Mouse (Mus musculus): Measurements from ENCODE around the gene Sprr1b. TPM values are rescaled to one million over a fixed set of nuclear protein-coding genes. Genes with fewer than 3 reads are reported as not detected.
"Not testable (repeated sequence)": the region's sequence is repeated elsewhere in the genome, so short reads cannot be mapped to it uniquely, and the experiment has no call there.

Sprr1b gene
- not detected in 2 replicates for total RNA-seq (2015; ENCODE audit: low replicate concordance)
- total RNA-seq (2017; ENCODE audit: low replicate concordance), result not detected in 2 replicates

DNA sequence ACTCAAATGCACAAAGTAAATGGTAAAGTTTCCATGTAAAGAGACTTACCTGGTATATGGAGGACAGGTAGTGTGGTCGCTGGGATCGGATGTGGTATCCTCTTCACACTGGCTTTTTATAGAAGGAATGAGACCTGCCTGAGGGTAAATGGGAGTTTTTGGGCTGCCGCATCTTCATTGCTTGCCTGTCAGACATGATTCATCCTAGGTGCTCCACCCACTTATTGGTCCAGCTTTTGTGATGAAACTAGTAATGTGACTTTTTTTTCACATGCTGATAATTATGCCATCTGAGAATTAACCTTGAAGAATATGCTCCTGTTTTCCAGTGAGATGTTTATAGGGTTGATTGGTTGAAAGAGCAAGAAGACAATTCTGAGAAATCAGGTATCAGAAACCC, at the start of gene Sprr1b:
Gene Sprr1b (minus strand): TSS at position 101 of the 400 bp plus-strand sequence.
- no peak for ATAC-seq (replicated peaks; ENCODE audit: low FRiP score, poor library complexity, severe bottlenecking)

DNA sequence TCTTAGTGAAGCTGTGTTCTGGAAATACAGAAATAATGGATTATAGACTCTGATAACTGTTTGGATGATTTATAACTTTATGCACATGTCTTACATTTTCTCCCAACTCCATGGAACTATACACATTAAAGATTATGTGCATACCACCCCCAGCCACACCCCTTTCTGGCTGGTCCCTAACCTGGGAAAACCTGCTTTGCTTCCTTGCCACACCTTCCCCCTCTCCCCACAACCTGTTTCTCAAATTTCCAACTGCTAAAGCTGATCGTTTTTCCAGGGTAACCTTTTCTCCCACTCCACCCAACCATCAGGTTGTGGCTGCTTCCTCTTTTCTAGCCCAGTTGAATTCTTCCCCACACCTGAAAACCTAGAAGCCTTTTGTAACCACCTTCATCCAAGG, 47.7 kb upstream of the Sprr1b start:
- no peak for ATAC-seq (replicated peaks; ENCODE audit: low FRiP score, poor library complexity, severe bottlenecking)

DNA sequence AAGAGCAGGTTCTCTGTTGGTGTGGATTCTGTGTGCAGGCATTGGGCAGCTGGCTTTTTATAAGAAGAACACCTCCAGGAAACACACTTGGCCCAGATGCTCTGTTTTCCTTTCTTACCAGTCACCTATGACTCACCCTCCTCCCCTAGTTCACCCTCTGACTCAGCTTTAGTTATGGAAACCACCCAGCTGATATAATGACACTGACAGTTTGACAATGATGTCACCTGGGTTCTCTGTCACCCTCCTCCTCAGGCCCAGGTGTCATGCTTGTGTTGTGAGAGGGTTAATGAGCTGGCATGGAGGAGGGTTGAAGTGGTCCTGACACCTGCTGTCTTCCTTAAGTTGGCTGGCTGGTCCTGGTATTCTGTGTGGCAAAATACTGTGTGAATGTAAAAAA, 47.3 kb upstream of the Sprr1b start, which contains the start of gene Sprr1a:
Gene Sprr1a (minus strand): TSS at position 33 of the 400 bp plus-strand sequence.
- ATAC-seq (replicated peaks; ENCODE audit: low FRiP score, poor library complexity, severe bottlenecking), result no peak

DNA sequence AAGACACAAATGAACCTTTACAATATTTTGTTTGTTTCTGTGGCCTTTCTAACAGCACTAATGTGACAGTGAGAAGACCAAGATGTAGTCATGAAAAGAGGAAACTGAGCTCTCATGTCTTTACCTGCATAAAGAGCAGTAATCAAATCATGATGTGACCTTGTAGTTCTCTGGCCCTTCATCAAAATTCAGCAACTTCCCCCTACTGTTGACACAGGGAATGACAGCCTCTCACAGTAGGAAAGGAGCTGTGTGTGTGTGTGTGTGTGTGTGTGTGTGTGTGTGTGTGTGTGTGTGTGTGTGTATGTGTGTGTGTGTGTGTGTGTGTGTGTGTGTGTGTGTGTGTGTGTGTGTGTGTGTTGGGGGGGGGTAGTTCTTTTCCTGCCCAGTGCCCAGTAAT, 42.7 kb upstream of the Sprr1b start:
- not testable (repeated sequence) for ATAC-seq (replicated peaks; ENCODE audit: low FRiP score, poor library complexity, severe bottlenecking)

DNA sequence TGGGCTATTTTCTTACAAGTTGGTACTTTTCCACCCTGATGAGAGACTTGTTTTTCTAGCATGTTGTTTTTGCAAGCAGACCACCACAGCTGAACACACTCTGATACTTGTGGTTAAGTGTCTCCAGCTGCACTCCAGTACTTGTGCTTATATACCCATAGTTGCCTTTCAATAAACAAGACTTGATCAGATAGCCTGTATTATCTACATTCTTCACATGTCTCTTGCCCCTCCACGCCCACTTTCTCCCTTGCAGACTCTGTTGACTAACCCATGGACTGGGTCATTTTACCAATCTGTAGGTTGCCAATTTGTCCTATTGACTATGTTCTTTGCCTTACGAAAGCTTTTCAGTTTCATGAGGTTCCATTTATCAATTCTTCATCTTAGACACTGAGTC, 31.5 kb upstream of the Sprr1b start:
- no peak for ATAC-seq (replicated peaks; ENCODE audit: low FRiP score, poor library complexity, severe bottlenecking)

DNA sequence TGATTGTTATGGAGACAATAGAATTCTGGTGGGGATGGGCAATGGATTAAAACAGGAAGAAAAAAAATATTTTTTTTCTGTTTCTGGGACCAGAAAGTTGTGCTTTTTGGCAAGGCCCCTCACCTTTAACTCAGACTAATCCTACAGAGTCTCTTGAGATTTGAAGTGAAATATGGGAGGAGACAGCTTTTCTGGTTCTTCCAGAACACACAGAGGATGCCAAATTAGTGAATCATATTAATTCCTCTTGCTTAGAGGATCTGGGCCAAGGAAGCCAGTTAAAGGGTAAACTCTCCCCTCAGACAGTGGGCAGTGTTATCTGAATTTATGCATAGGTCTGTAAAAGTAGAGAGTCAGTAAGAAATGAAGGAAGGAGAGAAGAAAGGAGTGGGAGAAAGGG, 28.8 kb upstream of the Sprr1b start:
- no peak for ATAC-seq (replicated peaks; ENCODE audit: low FRiP score, poor library complexity, severe bottlenecking)

DNA sequence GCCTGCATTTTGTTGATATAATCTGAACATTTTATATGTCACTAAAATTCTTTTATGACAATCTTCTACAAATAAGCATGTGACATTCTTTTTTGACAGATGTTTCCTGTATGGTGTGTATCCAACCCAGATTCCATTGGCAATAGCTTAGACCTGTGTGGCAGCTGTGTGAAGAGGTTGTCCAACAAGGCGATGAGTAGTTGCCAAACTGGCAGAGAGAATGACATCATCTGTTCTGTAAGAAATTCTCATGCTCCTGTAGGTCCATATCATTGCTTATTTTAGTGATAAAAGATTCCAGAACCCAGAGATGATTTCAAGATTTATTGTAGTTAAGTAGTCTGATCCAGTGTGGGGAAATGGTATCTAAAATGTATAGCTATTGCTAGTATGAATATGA, 28.0 kb upstream of the Sprr1b start:
- ATAC-seq (replicated peaks; ENCODE audit: low FRiP score, poor library complexity, severe bottlenecking), result no peak

DNA sequence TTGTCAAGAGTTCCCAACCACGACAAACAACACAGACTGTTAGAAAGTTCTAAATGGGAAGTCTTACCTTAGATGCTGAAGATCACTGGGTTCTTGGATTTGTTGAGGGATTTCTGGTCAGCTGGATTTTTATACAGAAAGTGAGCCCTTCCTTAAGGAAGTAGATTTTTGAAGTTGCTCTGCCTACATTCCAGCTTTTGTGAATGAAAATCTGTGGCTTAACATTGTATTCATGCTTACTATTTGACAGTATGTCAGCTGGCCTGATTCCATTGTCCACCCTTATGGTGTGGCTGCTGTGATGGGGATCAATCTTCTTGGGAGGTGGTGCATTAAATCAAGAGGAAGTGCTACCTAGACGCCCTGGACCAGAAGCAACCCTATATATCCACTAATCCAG, 20.0 kb upstream of the Sprr1b start, which contains the start of gene Sprr3:
Gene Sprr3 (minus strand): TSS at position 101 of the 400 bp plus-strand sequence.
- ATAC-seq (replicated peaks; ENCODE audit: low FRiP score, poor library complexity, severe bottlenecking), result no peak

DNA sequence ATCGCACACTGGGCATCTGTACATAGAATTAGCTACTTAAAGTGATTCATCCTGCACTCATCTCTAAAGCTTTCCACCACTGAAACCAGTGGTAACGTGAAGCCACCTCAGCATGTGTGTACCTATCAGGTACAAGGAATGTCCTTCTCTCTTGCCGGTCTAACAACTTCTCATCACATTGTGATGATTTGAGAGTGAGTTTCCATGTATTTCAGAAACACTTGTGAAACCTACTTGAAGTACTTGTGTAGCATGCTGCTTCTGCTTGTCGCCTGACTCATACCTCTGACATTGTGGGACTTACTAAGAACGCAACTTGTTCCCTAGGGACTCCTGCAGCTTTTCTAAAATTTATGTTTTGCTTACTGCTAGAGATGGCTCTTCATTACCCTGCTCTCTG, 16.6 kb upstream of the Sprr1b start:
- ATAC-seq (replicated peaks; ENCODE audit: low FRiP score, poor library complexity, severe bottlenecking), result no peak

DNA sequence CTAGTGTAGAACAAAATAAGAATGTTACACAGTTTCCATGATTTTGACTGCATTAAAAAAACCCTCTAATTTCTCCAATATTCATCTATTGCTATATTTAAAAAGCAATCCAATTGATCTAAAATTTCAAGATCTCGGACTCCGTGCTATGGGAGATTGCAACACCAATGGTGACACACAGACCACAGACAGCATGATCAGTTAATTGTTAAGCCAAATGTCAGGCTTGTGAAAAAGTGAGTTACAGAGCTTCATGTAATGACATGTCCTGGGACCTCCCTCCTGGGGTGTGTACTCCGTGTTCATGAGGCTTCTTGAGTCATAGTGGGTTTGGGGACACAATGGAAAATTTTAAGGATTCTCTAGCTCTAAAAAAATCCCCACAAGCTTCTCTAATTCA, 1.6 kb upstream of the Sprr1b start:
- no peak for ATAC-seq (replicated peaks; ENCODE audit: low FRiP score, poor library complexity, severe bottlenecking)

DNA sequence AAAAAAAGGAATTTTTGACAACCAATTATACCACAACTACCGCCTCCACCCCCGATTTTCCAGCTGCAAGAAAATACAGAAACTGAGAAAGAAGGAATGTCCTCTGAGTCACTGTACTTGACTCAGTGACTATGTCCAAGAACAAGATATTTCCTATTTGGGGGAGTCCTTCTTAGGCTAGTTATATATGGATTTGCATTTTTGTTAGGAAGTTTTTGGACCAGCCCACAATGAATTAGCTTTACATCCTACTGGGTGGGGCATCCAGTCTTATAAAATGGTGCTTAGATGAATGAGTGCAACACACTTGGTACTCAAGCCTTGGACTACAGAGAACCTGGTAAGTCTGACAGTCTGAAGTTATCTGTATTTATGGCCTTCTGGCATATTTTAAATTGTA, 6.3 kb downstream of the Sprr1b start, which contains the start of gene Sprr2k:
Gene Sprr2k (plus strand): TSS at position 301 of the 400 bp plus-strand sequence.
- no peak for ATAC-seq (replicated peaks; ENCODE audit: low FRiP score, poor library complexity, severe bottlenecking)

DNA sequence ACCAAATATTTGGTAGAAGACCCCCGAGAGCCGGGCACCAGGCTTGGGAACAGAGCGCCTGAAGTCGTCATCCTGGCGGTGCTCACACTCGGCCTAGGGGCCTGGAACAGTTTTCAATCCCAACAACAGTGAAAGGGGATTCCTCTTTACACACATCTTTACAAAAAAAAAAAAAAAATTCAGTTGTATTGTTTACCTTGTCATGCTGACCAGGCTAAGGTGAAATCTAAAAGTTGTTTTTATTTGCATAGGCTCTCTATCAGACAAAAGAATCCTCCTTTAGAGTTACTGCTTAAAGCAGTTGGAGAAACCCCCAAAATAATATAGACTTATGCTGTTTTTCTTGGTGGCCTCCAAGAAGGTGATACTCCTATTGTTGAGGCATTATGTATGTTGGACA, 9.3 kb downstream of the Sprr1b start, which contains the start of gene Gm9774:
Gene Gm9774 (minus strand): TSS at position 101 of the 400 bp plus-strand sequence.
- no peak for ATAC-seq (replicated peaks; ENCODE audit: low FRiP score, poor library complexity, severe bottlenecking)

DNA sequence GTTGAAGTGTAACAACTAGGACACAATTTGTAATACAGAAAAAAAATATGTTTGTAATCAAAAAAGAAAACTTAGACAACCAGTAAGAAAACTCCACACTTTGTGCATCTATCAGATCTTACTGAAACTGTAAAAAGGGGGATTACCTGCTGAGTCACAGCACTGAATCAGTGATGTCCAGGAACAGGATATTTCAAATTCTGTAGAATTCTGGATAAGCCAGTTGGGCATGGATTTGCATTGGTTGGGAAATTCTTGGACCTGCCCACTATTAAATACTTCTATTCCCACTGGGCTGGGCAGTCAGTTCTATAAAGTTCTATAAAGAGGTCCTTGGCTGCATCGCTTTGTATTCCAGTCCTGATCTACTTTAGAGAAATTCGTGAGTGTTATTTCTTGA, 20.8 kb downstream of the Sprr1b start, which contains the start of gene Sprr2j-ps:
Gene Sprr2j-ps (plus strand): TSS at position 301 of the 400 bp plus-strand sequence.
- ATAC-seq (replicated peaks; ENCODE audit: low FRiP score, poor library complexity, severe bottlenecking), result no peak

DNA sequence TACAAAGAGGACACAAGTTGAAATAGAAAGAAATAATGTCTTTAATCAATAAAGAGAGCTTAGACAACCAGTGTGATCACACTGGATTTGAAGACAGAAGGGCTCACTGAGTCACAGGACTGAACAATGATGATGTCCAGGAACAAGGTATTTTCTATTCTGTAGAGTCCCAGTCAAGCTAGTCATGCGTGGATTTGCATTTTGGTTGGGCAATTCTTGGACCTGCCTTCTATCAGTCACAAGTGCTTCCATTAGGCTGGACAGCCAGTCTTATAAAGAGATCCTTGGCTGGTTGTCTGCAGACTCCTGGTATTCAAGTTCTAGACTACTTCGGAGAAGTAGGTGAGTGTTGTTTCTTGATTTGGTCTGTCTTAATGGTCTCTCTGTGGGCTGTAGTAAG, 30.9 kb downstream of the Sprr1b start, which contains the start of gene Sprr2i:
Gene Sprr2i (plus strand): TSS at position 301 of the 400 bp plus-strand sequence.
- no peak for ATAC-seq (replicated peaks; ENCODE audit: low FRiP score, poor library complexity, severe bottlenecking)

DNA sequence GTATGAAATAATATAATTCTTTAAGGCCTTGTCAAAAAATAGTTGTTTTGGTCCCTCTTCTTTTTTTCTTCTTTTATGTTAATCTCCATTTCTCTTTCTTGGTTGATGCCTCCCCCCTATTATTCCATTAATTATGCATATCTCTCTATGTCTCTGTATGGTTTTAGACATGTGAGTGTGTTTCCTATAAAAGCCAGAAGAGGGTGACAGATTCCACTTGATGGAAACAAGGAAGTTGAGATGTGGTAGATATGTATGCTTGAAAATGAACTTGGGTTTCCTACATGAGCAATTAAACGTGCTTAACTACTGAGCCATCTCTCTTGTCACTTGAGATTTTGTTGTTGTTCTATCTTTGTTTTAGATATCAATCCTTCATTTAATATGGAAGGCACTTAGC, 44.3 kb downstream of the Sprr1b start:
- no peak for ATAC-seq (replicated peaks; ENCODE audit: low FRiP score, poor library complexity, severe bottlenecking)

Other genes starting within 250 kb of the Sprr1b start
- not detected in 2 replicates for gene Sprr2a1, start 223.0 kb downstream of the Sprr1b start, total RNA-seq (2015; ENCODE audit: low replicate concordance)
- gene Sprr2a1, start 223.0 kb downstream of the Sprr1b start, total RNA-seq (2017; ENCODE audit: low replicate concordance), result not detected in 2 replicates
- 0.58 TPM in 1 of 2 replicates, not detected in the other for gene Sprr2a2, start 222.9 kb downstream of the Sprr1b start, total RNA-seq (2015; ENCODE audit: low replicate concordance)
- 0.56 and 0.85 TPM in 2 replicates for gene Sprr2a2, start 222.9 kb downstream of the Sprr1b start, total RNA-seq (2017; ENCODE audit: low replicate concordance)
- gene Sprr2a3, start 153.4 kb downstream of the Sprr1b start, total RNA-seq (2015; ENCODE audit: low replicate concordance), result not detected in 2 replicates
- gene Sprr2a3, start 153.4 kb downstream of the Sprr1b start, total RNA-seq (2017; ENCODE audit: low replicate concordance), result not detected in 2 replicates
- not detected in 2 replicates for gene Sprr2b, start 122.2 kb downstream of the Sprr1b start, total RNA-seq (2015; ENCODE audit: low replicate concordance)
- gene Sprr2b, start 122.2 kb downstream of the Sprr1b start, total RNA-seq (2017; ENCODE audit: low replicate concordance), result not detected in 2 replicates
- gene Sprr2d, start 99.6 kb downstream of the Sprr1b start, total RNA-seq (2015; ENCODE audit: low replicate concordance), result not detected in 2 replicates
- gene Sprr2d, start 99.6 kb downstream of the Sprr1b start, total RNA-seq (2017; ENCODE audit: low replicate concordance), result not detected in 2 replicates
- not detected in 2 replicates for gene Sprr2e, start 86.6 kb downstream of the Sprr1b start, total RNA-seq (2015; ENCODE audit: low replicate concordance)
- gene Sprr2e, start 86.6 kb downstream of the Sprr1b start, total RNA-seq (2017; ENCODE audit: low replicate concordance), result not detected in 2 replicates
- gene Sprr2f, start 73.6 kb downstream of the Sprr1b start, total RNA-seq (2015; ENCODE audit: low replicate concordance), result not detected in 2 replicates
- not detected in 2 replicates for gene Sprr2f, start 73.6 kb downstream of the Sprr1b start, total RNA-seq (2017; ENCODE audit: low replicate concordance)
- gene Sprr2h, start 53.1 kb downstream of the Sprr1b start, total RNA-seq (2015; ENCODE audit: low replicate concordance), result not detected in 2 replicates
- not detected in 2 replicates for gene Sprr2h, start 53.1 kb downstream of the Sprr1b start, total RNA-seq (2017; ENCODE audit: low replicate concordance)
- gene Sprr2i, start 30.8 kb downstream of the Sprr1b start, total RNA-seq (2015; ENCODE audit: low replicate concordance), result not detected in 2 replicates
- not detected in 2 replicates for gene Sprr2i, start 30.8 kb downstream of the Sprr1b start, total RNA-seq (2017; ENCODE audit: low replicate concordance)
- not detected in 2 replicates for gene Sprr2j-ps, start 20.7 kb downstream of the Sprr1b start, total RNA-seq (2015; ENCODE audit: low replicate concordance)
- not detected in 2 replicates for gene Sprr2j-ps, start 20.7 kb downstream of the Sprr1b start, total RNA-seq (2017; ENCODE audit: low replicate concordance)
- gene Gm9774, start 9.4 kb downstream of the Sprr1b start, total RNA-seq (2015; ENCODE audit: low replicate concordance), result 5.2 and 17.7 TPM in 2 replicates
- gene Gm9774, start 9.4 kb downstream of the Sprr1b start, total RNA-seq (2017; ENCODE audit: low replicate concordance), result 0.34 and 2.9 TPM in 2 replicates
- not detected in 2 replicates for gene Sprr2k, start 6.2 kb downstream of the Sprr1b start, total RNA-seq (2015; ENCODE audit: low replicate concordance)
- not detected in 2 replicates for gene Sprr2k, start 6.2 kb downstream of the Sprr1b start, total RNA-seq (2017; ENCODE audit: low replicate concordance)
- not detected in 2 replicates for gene Sprr3, start 19.9 kb upstream of the Sprr1b start, total RNA-seq (2015; ENCODE audit: low replicate concordance)
- not detected in 2 replicates for gene Sprr3, start 19.9 kb upstream of the Sprr1b start, total RNA-seq (2017; ENCODE audit: low replicate concordance)
- gene Sprr1a, start 47.1 kb upstream of the Sprr1b start, total RNA-seq (2015; ENCODE audit: low replicate concordance), result not detected in 2 replicates
- gene Sprr1a, start 47.1 kb upstream of the Sprr1b start, total RNA-seq (2017; ENCODE audit: low replicate concordance), result not detected in 2 replicates
- gene Sprr4, start 61.7 kb upstream of the Sprr1b start, total RNA-seq (2015; ENCODE audit: low replicate concordance), result not detected in 2 replicates
- gene Sprr4, start 61.7 kb upstream of the Sprr1b start, total RNA-seq (2017; ENCODE audit: low replicate concordance), result not detected in 2 replicates
- gene 2310046K23Rik, start 95.7 kb upstream of the Sprr1b start, total RNA-seq (2015; ENCODE audit: low replicate concordance), result not detected in 2 replicates
- gene 2310046K23Rik, start 95.7 kb upstream of the Sprr1b start, total RNA-seq (2017; ENCODE audit: low replicate concordance), result not detected in 2 replicates
- 1.0 TPM in 1 of 2 replicates, not detected in the other for gene Ivl, start 134.9 kb upstream of the Sprr1b start, total RNA-seq (2015; ENCODE audit: low replicate concordance)
- gene Ivl, start 134.9 kb upstream of the Sprr1b start, total RNA-seq (2017; ENCODE audit: low replicate concordance), result 0.56 TPM in 1 of 2 replicates, not detected in the other
- not detected in 2 replicates for gene Smcp, start 150.2 kb upstream of the Sprr1b start, total RNA-seq (2015; ENCODE audit: low replicate concordance)
- gene Smcp, start 150.2 kb upstream of the Sprr1b start, total RNA-seq (2017; ENCODE audit: low replicate concordance), result not detected in 2 replicates
- not detected in 2 replicates for gene 2210017I01Rik, start 168.7 kb upstream of the Sprr1b start, total RNA-seq (2015; ENCODE audit: low replicate concordance)
- not detected in 2 replicates for gene 2210017I01Rik, start 168.7 kb upstream of the Sprr1b start, total RNA-seq (2017; ENCODE audit: low replicate concordance)
- not detected in 2 replicates for gene Lce6a, start 182.9 kb upstream of the Sprr1b start, total RNA-seq (2015; ENCODE audit: low replicate concordance)
- not detected in 2 replicates for gene Lce6a, start 182.9 kb upstream of the Sprr1b start, total RNA-seq (2017; ENCODE audit: low replicate concordance)
- not detected in 2 replicates for gene Lce1a1, start 209.5 kb upstream of the Sprr1b start, total RNA-seq (2015; ENCODE audit: low replicate concordance)
- gene Lce1a1, start 209.5 kb upstream of the Sprr1b start, total RNA-seq (2017; ENCODE audit: low replicate concordance), result not detected in 2 replicates
- gene Lce1b, start 218.1 kb upstream of the Sprr1b start, total RNA-seq (2015; ENCODE audit: low replicate concordance), result not detected in 2 replicates
- gene Lce1b, start 218.1 kb upstream of the Sprr1b start, total RNA-seq (2017; ENCODE audit: low replicate concordance), result not detected in 2 replicates
- not detected in 2 replicates for gene Lce1a2, start 231.5 kb upstream of the Sprr1b start, total RNA-seq (2015; ENCODE audit: low replicate concordance)
- gene Lce1a2, start 231.5 kb upstream of the Sprr1b start, total RNA-seq (2017; ENCODE audit: low replicate concordance), result not detected in 2 replicates
- not detected in 2 replicates for gene Lce1c, start 240.5 kb upstream of the Sprr1b start, total RNA-seq (2015; ENCODE audit: low replicate concordance)
- not detected in 2 replicates for gene Lce1c, start 240.5 kb upstream of the Sprr1b start, total RNA-seq (2017; ENCODE audit: low replicate concordance)
- gene Lce1d, start 248.4 kb upstream of the Sprr1b start, total RNA-seq (2015; ENCODE audit: low replicate concordance), result not detected in 2 replicates
- not detected in 2 replicates for gene Lce1d, start 248.4 kb upstream of the Sprr1b start, total RNA-seq (2017; ENCODE audit: low replicate concordance)

Data from erythroblast, adult 5-6 weeks (primary cell).